In the genomic region with DNA sequence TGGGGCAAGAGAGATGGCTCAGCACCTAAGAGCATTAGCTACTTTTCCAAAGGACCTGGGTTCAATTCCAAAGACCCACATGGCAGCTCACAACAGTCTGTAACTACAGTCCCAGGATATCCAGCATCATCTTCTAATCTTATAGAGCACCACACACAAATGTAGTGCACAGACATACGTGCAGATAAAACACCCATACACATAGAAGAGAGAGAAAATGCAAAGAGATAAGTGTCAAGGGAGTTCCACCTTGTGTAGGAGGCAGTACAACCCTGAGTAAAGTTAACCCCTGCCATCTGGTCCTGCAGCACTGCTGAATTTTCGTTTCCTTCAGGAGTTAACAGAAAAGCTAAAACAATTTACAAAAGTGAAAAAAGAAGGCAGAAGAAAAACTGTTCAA, we compare ENCODE assay signal across 25 mouse cellular contexts. TPM values are rescaled to one million over a fixed set of nuclear protein-coding genes. Genes with fewer than 3 reads are reported as not detected.
DNase-seq lines count a peak whose midpoint lies in the region; ATAC-seq and TF ChIP-seq lines count a peak whose summit lies in the region.
"Had no signal": no experiment of that assay in that cellular context is flagged by ENCODE, and none has a peak within 500 bp of the region (broad histone marks: within the 10 kb centered on the region; RNA-seq: fewer than 3 reads in every experiment).

No protein-coding gene starts in this region.

- H3K4me1 ChIP-seq in liver, embryonic 11.5 days (replicated peaks; ENCODE audit: control insufficient read depth, insufficient read depth, low read length), result peaks cover 3% of the 10 kb centered on the region; the same call in 1 of the 2 replicates
- peaks cover 39% of the 10 kb centered on the region for H3K4me1 ChIP-seq in liver, embryonic 15.5 days (replicated peaks)
- peaks cover 2% of the 10 kb centered on the region; the same call in 1 of the 2 replicates for H3K4me1 ChIP-seq in small intestine, adult 2 months (ENCODE audit: control insufficient read depth, insufficient read depth, insufficient read length, low read length)
- H3K4me1 ChIP-seq: embryonic facial prominence, embryonic 10.5 days; forebrain, embryonic 10.5 days; heart, embryonic 10.5 days; hindbrain, embryonic 12.5 days had no signal

- no peak for DNase-seq in liver, embryonic 11.5 days (ENCODE audit: low spot score)
- no peak for DNase-seq in liver
- DNase-seq in c-Kit-positive CD71-positive TER-119-negative erythroid progenitor cells, embryonic 14.5 days (ENCODE audit: low read depth), result peak; percentile 31
- DNase-seq in kidney, postnatal 10 days, result no peak
- DNase-seq in left cerebral cortex, adult 9 months (ENCODE audit: low spot score in 2 of 2), result no peak
- DNase-seq: adrenal gland, postnatal 14 days; B cell, adult 2 months; cerebellum, adult 2 months; cerebellum, postnatal 10 days; gastrocnemius, postnatal 36 days; heart, adult 18-20 months; heart, postnatal 10 days; heart, postnatal 4 days had no signal

- ATAC-seq in liver, embryonic 11.5 days (replicated peaks; ENCODE audit: low FRiP score), result peak; percentile 95
- ATAC-seq in liver, embryonic 15.5 days (ENCODE audit: insufficient read depth), result peak; percentile 86
- ATAC-seq: activated CD4-positive, CD25-positive, alpha-beta regulatory T cell, adult 4 months; CD4-positive, CD25-positive, alpha-beta regulatory T cell, adult 4 months; forebrain, embryonic 14.5 days; Patski had no signal

- 54% methylated on average over 2 of the region's 2 CpGs for WGBS in liver, embryonic 11.5 days
- 25% methylated on average over 2 of the region's 2 CpGs for WGBS in liver, embryonic 15.5 days (ENCODE audit: insufficient replicate concordance)
- WGBS in small intestine, adult 2 months, result 64% methylated on average over 2 of the region's 2 CpGs

- no peak overlapping the region for H3K9ac ChIP-seq in liver, embryonic 11.5 days (ENCODE audit: low read depth, low read length)
- no peak overlapping the region for H3K9ac ChIP-seq in liver, embryonic 15.5 days
- H3K9ac ChIP-seq: hindbrain, embryonic 12.5 days had no signal

- no peak overlapping the region for H3K4me3 ChIP-seq in liver, embryonic 11.5 days (ENCODE audit: low read depth, low read length)
- no peak overlapping the region for H3K4me3 ChIP-seq in liver, embryonic 15.5 days (replicated peaks)
- no peak overlapping the region for H3K4me3 ChIP-seq in small intestine, adult 2 months (ENCODE audit: low read depth, low read length)
- H3K4me3 ChIP-seq: embryonic facial prominence, embryonic 10.5 days; forebrain, embryonic 10.5 days; heart, embryonic 10.5 days; hindbrain, embryonic 12.5 days had no signal

- TF ChIP-seq CTCF in small intestine, adult 2 months (IDR thresholded peaks at IDR 0.05; ENCODE audit: extremely low read depth, insufficient read length, insufficient replicate concordance, low read depth, low read length), result no peak

- no peaks in the 10 kb centered on the region for H3K27me3 ChIP-seq in liver, embryonic 11.5 days (replicated peaks; ENCODE audit: control insufficient read depth, insufficient read depth, low read length)
- H3K27me3 ChIP-seq in liver, embryonic 15.5 days, result no peaks in the 10 kb centered on the region
- H3K27me3 ChIP-seq in small intestine, adult 2 months (ENCODE audit: control insufficient read depth, insufficient read depth, low read length), result no peaks in the 10 kb centered on the region
- H3K27me3 ChIP-seq: hindbrain, embryonic 12.5 days; Patski had no signal

- H3K9me3 ChIP-seq in liver, embryonic 11.5 days (ENCODE audit: control insufficient read depth, low read length), result no peaks in the 10 kb centered on the region
- no peaks in the 10 kb centered on the region for H3K9me3 ChIP-seq in liver, embryonic 15.5 days (replicated peaks)
- H3K9me3 ChIP-seq: embryonic facial prominence, embryonic 10.5 days; forebrain, embryonic 10.5 days; heart, embryonic 10.5 days; hindbrain, embryonic 12.5 days had no signal

- TF ChIP-seq POLR2A in small intestine, adult 2 months (IDR thresholded peaks at IDR 0.05; ENCODE audit: low read depth, low read length), result no peak

- no peaks in the 10 kb centered on the region for H3K36me3 ChIP-seq in liver, embryonic 11.5 days (ENCODE audit: control insufficient read depth, insufficient read depth, low read length)
- no peaks in the 10 kb centered on the region for H3K36me3 ChIP-seq in liver, embryonic 15.5 days (replicated peaks)
- H3K36me3 ChIP-seq in small intestine, adult 2 months (ENCODE audit: control insufficient read depth, insufficient read depth, low read length), result no peaks in the 10 kb centered on the region
- H3K36me3 ChIP-seq: embryonic facial prominence, embryonic 10.5 days; forebrain, embryonic 10.5 days; heart, embryonic 10.5 days; hindbrain, embryonic 12.5 days had no signal

- H3K27ac ChIP-seq in liver, embryonic 11.5 days (ENCODE audit: low read depth, low read length), result 0 out of 2 replicates have a peak overlapping the region, but pooled peaks have one; percentile 30
- peak overlapping the region; percentile 38; the same call in 1 of the 2 replicates for H3K27ac ChIP-seq in liver, embryonic 15.5 days (replicated peaks)
- 0 out of 2 replicates have a peak overlapping the region, but pooled peaks have one; percentile 35 for H3K27ac ChIP-seq in small intestine, adult 2 months (ENCODE audit: insufficient read depth, low read depth, low read length)
- H3K27ac ChIP-seq: embryonic facial prominence, embryonic 10.5 days; forebrain, embryonic 10.5 days; heart, embryonic 10.5 days; hindbrain, embryonic 12.5 days had no signal

- H3K4me2 ChIP-seq in liver, embryonic 11.5 days, result 0 out of 2 replicates have a peak overlapping the region, but pooled peaks have one; percentile 5
- H3K4me2 ChIP-seq in liver, embryonic 15.5 days, result peak overlapping the region; percentile 5; the same call in 1 of the 2 replicates
- H3K4me2 ChIP-seq: hindbrain, embryonic 12.5 days had no signal

RNA-seq across cellular contexts. Expression of a gene that starts 14.4 kb away (rescaled TPM):
- not detected in 2 replicates for polyA plus RNA-seq in liver, embryonic 11.5 days (2014; fragmentation: Nextera tagmentation; extraction: Ambion mirVana)
- not detected in 2 replicates for polyA plus RNA-seq in liver, embryonic 15.5 days (2015; fragmentation: Nextera tagmentation; extraction: Ambion mirVana)
- polyA plus RNA-seq in small intestine, adult 2 months (2012; rRNA removed), result not detected in 2 replicates
- polyA plus RNA-seq: activated CD4-positive, CD25-positive, alpha-beta regulatory T cell, adult 4 months; CD4-positive, CD25-positive, alpha-beta regulatory T cell, adult 4 months; cerebellum, adult 2 months; embryonic facial prominence, embryonic 10.5 days; embryonic facial prominence, embryonic 14.5 days; forebrain, embryonic 10.5 days; forebrain, embryonic 14.5 days; heart, embryonic 10.5 days; heart, embryonic 14.5 days; hindbrain, embryonic 12.5 days; Patski had no signal

RNA-seq across cellular contexts. Expression of a gene that starts 50.7 kb away (rescaled TPM):
- 83.4 and 99.7 TPM in 2 replicates for polyA plus RNA-seq in liver, embryonic 11.5 days (2014; fragmentation: Nextera tagmentation; extraction: Ambion mirVana)
- 144 and 158 TPM in 2 replicates for polyA plus RNA-seq in liver, embryonic 15.5 days (2015; fragmentation: Nextera tagmentation; extraction: Ambion mirVana)
- polyA plus RNA-seq in small intestine, adult 2 months (2012; rRNA removed), result 1.3 and 33.7 TPM in 2 replicates
